Mouse (Mus musculus) kidney, adult 10 weeks (tissue): Measurements from ENCODE around the gene Pum2. TPM values are rescaled to one million over a fixed set of nuclear protein-coding genes. Genes with fewer than 3 reads are reported as not detected.

ENCODE experiments used
- polyA plus RNA-seq: library from polyadenylated mRNA; stranded (reverse); fragments of 350-450 nt; fragmentation: Illumina TruSeq; extraction: RNeasy Lipid Tissue Mini Kit (QIAGEN cat#74804); gene quantifications from one replicate; pipeline ENCODE4 v1.2.3, GENCODE M21; 2014; ENCODE audit warnings: low read depth, low replicate concordance

The Pum2 gene
- polyA plus RNA-seq, result 184 TPM

GRCm38 (mm10) chr12:8673974-8674306 lies at the start of gene Pum2:
Gene Pum2, plus strand, starts transcription at chr12:8674134.

GRCm38 (mm10) chr12:8770946-8771843 lies 97.3 kb downstream of the Pum2 start, which contains the start of gene Sdc1:
Gene Sdc1, plus strand, starts transcription at chr12:8771323.

Other genes starting within 250 kb of the Pum2 start
- 47.7 TPM for gene Rhob, start 174.1 kb upstream of the Pum2 start, polyA plus RNA-seq
- not detected for gene Slc7a15, start 75.1 kb upstream of the Pum2 start, polyA plus RNA-seq
- gene Sdc1, start 97.2 kb downstream of the Pum2 start, polyA plus RNA-seq, result 2.5 TPM
- 829 TPM for gene Laptm4a, start 247.5 kb downstream of the Pum2 start, polyA plus RNA-seq